Comparison of ENCODE assay signal across 10 mouse cellular contexts in the genomic region with DNA sequence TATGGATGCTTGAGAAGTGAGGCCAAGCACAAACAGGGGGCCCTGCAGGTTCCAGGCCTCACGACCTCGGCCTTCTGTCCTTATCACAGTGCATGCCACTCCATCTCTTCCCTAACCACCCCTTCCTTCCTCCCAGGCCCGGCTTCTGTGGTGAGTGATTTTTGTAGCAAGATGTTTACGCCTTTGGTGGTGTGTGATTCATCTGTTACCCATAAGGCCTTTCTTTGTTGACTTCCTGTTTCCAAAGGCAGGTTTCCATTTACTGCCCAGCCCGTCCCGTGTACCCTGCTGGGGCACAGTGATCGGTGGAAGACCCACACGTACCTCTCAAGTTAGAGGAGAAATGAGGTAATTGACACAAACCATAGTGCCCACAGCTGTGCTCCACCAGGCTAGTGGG. TPM values are rescaled to one million over a fixed set of nuclear protein-coding genes. Genes with fewer than 3 reads are reported as not detected.
DNase-seq lines count a peak whose midpoint lies in the region; ATAC-seq and TF ChIP-seq lines count a peak whose summit lies in the region.
"Had no signal": no experiment of that assay in that cellular context is flagged by ENCODE, and none has a peak within 500 bp of the region (broad histone marks: within the 10 kb centered on the region; RNA-seq: fewer than 3 reads in every experiment).

No protein-coding gene starts in this region.

- H3K27ac ChIP-seq in kidney, adult 2 months (ENCODE audit: insufficient read depth, low read depth, low read length), result peak overlapping the region; percentile 65
- no peak overlapping the region for H3K27ac ChIP-seq in kidney, embryonic 14.5 days (ENCODE audit: low read depth, low read length)
- no peak overlapping the region for H3K27ac ChIP-seq in kidney, postnatal 0 days
- H3K27ac ChIP-seq in forebrain, postnatal 0 days (ENCODE audit: low read depth, low read length), result no peak overlapping the region
- H3K27ac ChIP-seq in hindbrain, embryonic 12.5 days, result no peak overlapping the region
- H3K27ac ChIP-seq: hindbrain, embryonic 15.5 days; stomach, embryonic 15.5 days had no signal

- no peaks in the 10 kb centered on the region for H3K36me3 ChIP-seq in kidney, adult 2 months (ENCODE audit: control insufficient read depth, insufficient read depth, low read length)
- no peaks in the 10 kb centered on the region for H3K36me3 ChIP-seq in kidney, embryonic 14.5 days (ENCODE audit: control insufficient read depth, insufficient read depth, low read length)
- no peaks in the 10 kb centered on the region for H3K36me3 ChIP-seq in kidney, postnatal 0 days (ENCODE audit: insufficient read depth, low read length)
- H3K36me3 ChIP-seq in forebrain, postnatal 0 days (ENCODE audit: insufficient read depth), result no peaks in the 10 kb centered on the region
- H3K36me3 ChIP-seq in hindbrain, embryonic 12.5 days, result no peaks in the 10 kb centered on the region
- H3K36me3 ChIP-seq: hindbrain, embryonic 15.5 days; stomach, embryonic 15.5 days had no signal

- 65% methylated on average over 8 of the region's 8 CpGs for WGBS in kidney, adult 2 months
- 70% methylated on average over 8 of the region's 8 CpGs for WGBS in kidney, embryonic 14.5 days
- 61% methylated on average over 8 of the region's 8 CpGs for WGBS in kidney, postnatal 0 days
- 81% methylated on average over 8 of the region's 8 CpGs for WGBS in forebrain, postnatal 0 days
- WGBS in hindbrain, embryonic 12.5 days, result 74% methylated on average over 8 of the region's 8 CpGs

- no peak for ATAC-seq in kidney, embryonic 14.5 days (ENCODE audit: low FRiP score, low TSS enrichment)
- no peak for ATAC-seq in kidney, postnatal 0 days (replicated peaks; ENCODE audit: low FRiP score, low read depth)
- ATAC-seq in megakaryocyte, adult 5-6 weeks (ENCODE audit: poor library complexity, severe bottlenecking), result peak; percentile 94
- no peak for ATAC-seq in forebrain, postnatal 0 days
- ATAC-seq in hindbrain, embryonic 12.5 days (ENCODE audit: low FRiP score), result no peak
- no peak for ATAC-seq in cerebellum, adult (ENCODE audit: insufficient number of reproducible peaks, low FRiP score, low TSS enrichment)

- no peak overlapping the region for H3K9ac ChIP-seq in kidney, embryonic 14.5 days (ENCODE audit: low read depth, low read length)
- H3K9ac ChIP-seq in kidney, postnatal 0 days (ENCODE audit: low read depth, low read length), result no peak overlapping the region
- no peak overlapping the region for H3K9ac ChIP-seq in forebrain, postnatal 0 days
- no peak overlapping the region for H3K9ac ChIP-seq in hindbrain, embryonic 12.5 days
- H3K9ac ChIP-seq: hindbrain, embryonic 15.5 days; stomach, embryonic 15.5 days had no signal

- TF ChIP-seq CTCF in kidney, adult 2 months (conservative IDR thresholded peaks at IDR 0.05; ENCODE audit: insufficient read depth, insufficient read length, low read depth, low read length), result no peak
- TF ChIP-seq CTCF in kidney, postnatal 0 days (IDR thresholded peaks at IDR 0.05; ENCODE audit: low read depth), result no peak
- no peak for TF ChIP-seq CTCF in forebrain, postnatal 0 days (IDR thresholded peaks at IDR 0.05; ENCODE audit: low read depth)

- no peak overlapping the region for H3K4me3 ChIP-seq in kidney, adult 2 months (ENCODE audit: insufficient read depth, low read depth, low read length)
- no peak overlapping the region for H3K4me3 ChIP-seq in kidney, embryonic 14.5 days (ENCODE audit: low read length)
- no peak overlapping the region for H3K4me3 ChIP-seq in kidney, postnatal 0 days (replicated peaks; ENCODE audit: low read depth, low read length)
- no peak overlapping the region for H3K4me3 ChIP-seq in forebrain, postnatal 0 days (ENCODE audit: low read depth, low read length)
- H3K4me3 ChIP-seq in hindbrain, embryonic 12.5 days, result no peak overlapping the region
- H3K4me3 ChIP-seq: hindbrain, embryonic 15.5 days; stomach, embryonic 15.5 days had no signal

- TF ChIP-seq POLR2A in kidney, adult 2 months (IDR thresholded peaks at IDR 0.05; ENCODE audit: low read depth, low read length), result no peak

- no peaks in the 10 kb centered on the region for H3K27me3 ChIP-seq in kidney, adult 2 months (replicated peaks; ENCODE audit: control insufficient read depth, insufficient read depth, low read length)
- no peaks in the 10 kb centered on the region for H3K27me3 ChIP-seq in kidney, embryonic 14.5 days (ENCODE audit: control insufficient read depth, insufficient read depth, low read length)
- no peaks in the 10 kb centered on the region for H3K27me3 ChIP-seq in kidney, postnatal 0 days (ENCODE audit: insufficient read depth, low read length)
- no peaks in the 10 kb centered on the region; the same call in 1 of the 2 replicates for H3K27me3 ChIP-seq in forebrain, postnatal 0 days (ENCODE audit: insufficient read depth, low read length)
- H3K27me3 ChIP-seq in hindbrain, embryonic 12.5 days, result no peaks in the 10 kb centered on the region
- H3K27me3 ChIP-seq: hindbrain, embryonic 15.5 days; stomach, embryonic 15.5 days had no signal

- no peaks in the 10 kb centered on the region for H3K9me3 ChIP-seq in kidney, embryonic 14.5 days (ENCODE audit: control insufficient read depth, low read length)
- H3K9me3 ChIP-seq in kidney, postnatal 0 days (replicated peaks; ENCODE audit: low read length), result no peaks in the 10 kb centered on the region
- H3K9me3 ChIP-seq in forebrain, postnatal 0 days (ENCODE audit: low read length), result no peaks in the 10 kb centered on the region
- H3K9me3 ChIP-seq in hindbrain, embryonic 12.5 days (replicated peaks), result no peaks in the 10 kb centered on the region
- H3K9me3 ChIP-seq: hindbrain, embryonic 15.5 days; stomach, embryonic 15.5 days had no signal

- H3K4me2 ChIP-seq in kidney, embryonic 14.5 days (replicated peaks; ENCODE audit: low read depth, low read length), result no peak overlapping the region
- no peak overlapping the region for H3K4me2 ChIP-seq in kidney, postnatal 0 days (ENCODE audit: low read length)
- no peak overlapping the region for H3K4me2 ChIP-seq in forebrain, postnatal 0 days (ENCODE audit: low read depth)
- H3K4me2 ChIP-seq in hindbrain, embryonic 12.5 days (replicated peaks), result no peak overlapping the region
- H3K4me2 ChIP-seq: hindbrain, embryonic 15.5 days; stomach, embryonic 15.5 days had no signal

- H3K4me1 ChIP-seq in kidney, adult 2 months (ENCODE audit: control insufficient read depth, insufficient read depth, low read length), result no peaks in the 10 kb centered on the region
- peaks cover 12% of the 10 kb centered on the region; the same call in 1 of the 2 replicates for H3K4me1 ChIP-seq in kidney, embryonic 14.5 days (ENCODE audit: control insufficient read depth, insufficient read depth, low read length)
- no peaks in the 10 kb centered on the region for H3K4me1 ChIP-seq in kidney, postnatal 0 days (replicated peaks; ENCODE audit: insufficient read depth, low read length)
- H3K4me1 ChIP-seq in forebrain, postnatal 0 days (ENCODE audit: insufficient read depth), result no peaks in the 10 kb centered on the region
- peaks cover 9% of the 10 kb centered on the region; the same call in 1 of the 2 replicates for H3K4me1 ChIP-seq in hindbrain, embryonic 12.5 days

- peak; percentile 65 for DNase-seq in kidney, adult 2 months
- peak; percentile 37 for DNase-seq in kidney, postnatal 0 days (ENCODE audit: low spot score)
- DNase-seq in thymus, postnatal 25 days, result peak; percentile 39
- no peak for DNase-seq in forebrain, postnatal 0 days

RNA-seq across cellular contexts. Expression of gene Fam187b, which starts 29.1 kb away (rescaled TPM):
- 9.1 and 12.7 TPM in 2 replicates for polyA plus RNA-seq in kidney, adult 2 months (2012; rRNA removed)
- polyA plus RNA-seq in kidney, embryonic 14.5 days (2014; fragmentation: Nextera tagmentation; extraction: Ambion mirVana), result 5.3 TPM in 2 replicates
- 8.9 and 9.2 TPM in 2 replicates for polyA plus RNA-seq in kidney, postnatal 0 days (2015; fragmentation: Nextera tagmentation; extraction: Ambion mirVana)
- total RNA-seq in megakaryocyte, adult 5-6 weeks (2015), result 1.4 and 1.9 TPM in 2 replicates
- total RNA-seq in megakaryocyte, adult 5-6 weeks (2017), result 0.51 and 0.77 TPM in 2 replicates
- 0.08 and 0.48 TPM in 2 replicates for total RNA-seq in forebrain, postnatal 0 days (2014; rRNA removed)
- 0.50 and 0.78 TPM in 2 replicates for polyA plus RNA-seq in forebrain, postnatal 0 days (2015; fragmentation: Nextera tagmentation; extraction: Ambion mirVana)
- polyA plus RNA-seq in hindbrain, embryonic 12.5 days (2016; fragmentation: Nextera tagmentation; extraction: Ambion mirVana), result 0.89 and 1.4 TPM in 2 replicates

RNA-seq across cellular contexts. Expression of gene Lsr, which starts 29.4 kb away (rescaled TPM):
- 60.7 and 70.2 TPM in 2 replicates for polyA plus RNA-seq in kidney, adult 2 months (2012; rRNA removed)
- polyA plus RNA-seq in kidney, embryonic 14.5 days (2014; fragmentation: Nextera tagmentation; extraction: Ambion mirVana), result 48.5 and 57.1 TPM in 2 replicates
- 58.4 and 60.6 TPM in 2 replicates for polyA plus RNA-seq in kidney, postnatal 0 days (2015; fragmentation: Nextera tagmentation; extraction: Ambion mirVana)
- total RNA-seq in megakaryocyte, adult 5-6 weeks (2015), result 4.3 and 7.3 TPM in 2 replicates
- 4.7 and 6.1 TPM in 2 replicates for total RNA-seq in megakaryocyte, adult 5-6 weeks (2017)
- total RNA-seq in forebrain, postnatal 0 days (2014; rRNA removed), result 17.6 and 19.3 TPM in 2 replicates
- 25.1 and 25.9 TPM in 2 replicates for polyA plus RNA-seq in forebrain, postnatal 0 days (2015; fragmentation: Nextera tagmentation; extraction: Ambion mirVana)
- polyA plus RNA-seq in hindbrain, embryonic 12.5 days (2016; fragmentation: Nextera tagmentation; extraction: Ambion mirVana), result 16.6 and 20.2 TPM in 2 replicates

RNA-seq across cellular contexts. Expression of gene Fxyd5, which starts 39.6 kb away (rescaled TPM):
- 37.2 and 54.2 TPM in 2 replicates for polyA plus RNA-seq in kidney, adult 2 months (2012; rRNA removed)
- polyA plus RNA-seq in kidney, embryonic 14.5 days (2014; fragmentation: Nextera tagmentation; extraction: Ambion mirVana), result 23.3 and 25.8 TPM in 2 replicates
- polyA plus RNA-seq in kidney, postnatal 0 days (2015; fragmentation: Nextera tagmentation; extraction: Ambion mirVana), result 31.5 and 35.9 TPM in 2 replicates
- 1,077 and 1,092 TPM in 2 replicates for total RNA-seq in megakaryocyte, adult 5-6 weeks (2015)
- 807 and 874 TPM in 2 replicates for total RNA-seq in megakaryocyte, adult 5-6 weeks (2017)
- 10.9 and 19.9 TPM in 2 replicates for total RNA-seq in forebrain, postnatal 0 days (2014; rRNA removed)
- polyA plus RNA-seq in forebrain, postnatal 0 days (2015; fragmentation: Nextera tagmentation; extraction: Ambion mirVana), result 25.1 and 30.4 TPM in 2 replicates
- 9.6 and 10.4 TPM in 2 replicates for polyA plus RNA-seq in hindbrain, embryonic 12.5 days (2016; fragmentation: Nextera tagmentation; extraction: Ambion mirVana)

RNA-seq across cellular contexts. Expression of gene Usf2, which starts 46.0 kb away (rescaled TPM):
- polyA plus RNA-seq in kidney, adult 2 months (2012; rRNA removed), result 118 and 124 TPM in 2 replicates
- polyA plus RNA-seq in kidney, embryonic 14.5 days (2014; fragmentation: Nextera tagmentation; extraction: Ambion mirVana), result 21.1 and 29.2 TPM in 2 replicates
- 21.9 and 22.3 TPM in 2 replicates for polyA plus RNA-seq in kidney, postnatal 0 days (2015; fragmentation: Nextera tagmentation; extraction: Ambion mirVana)
- total RNA-seq in megakaryocyte, adult 5-6 weeks (2015), result 145 and 150 TPM in 2 replicates
- total RNA-seq in megakaryocyte, adult 5-6 weeks (2017), result 193 and 226 TPM in 2 replicates
- total RNA-seq in forebrain, postnatal 0 days (2014; rRNA removed), result 81.4 and 93.9 TPM in 2 replicates
- polyA plus RNA-seq in forebrain, postnatal 0 days (2015; fragmentation: Nextera tagmentation; extraction: Ambion mirVana), result 18.9 and 22.6 TPM in 2 replicates
- 29.7 and 32.7 TPM in 2 replicates for polyA plus RNA-seq in hindbrain, embryonic 12.5 days (2016; fragmentation: Nextera tagmentation; extraction: Ambion mirVana)

RNA-seq across cellular contexts. Expression of gene Fxyd7, which starts 48.6 kb away (rescaled TPM):
- 1.8 and 2.2 TPM in 2 replicates for polyA plus RNA-seq in kidney, adult 2 months (2012; rRNA removed)
- 8.0 and 9.5 TPM in 2 replicates for polyA plus RNA-seq in kidney, embryonic 14.5 days (2014; fragmentation: Nextera tagmentation; extraction: Ambion mirVana)
- polyA plus RNA-seq in kidney, postnatal 0 days (2015; fragmentation: Nextera tagmentation; extraction: Ambion mirVana), result 6.1 and 8.5 TPM in 2 replicates
- total RNA-seq in megakaryocyte, adult 5-6 weeks (2015), result not detected in 2 replicates
- total RNA-seq in megakaryocyte, adult 5-6 weeks (2017), result 0.51 TPM in 1 of 2 replicates, not detected in the other
- 74.3 and 92.0 TPM in 2 replicates for total RNA-seq in forebrain, postnatal 0 days (2014; rRNA removed)
- 167 and 231 TPM in 2 replicates for polyA plus RNA-seq in forebrain, postnatal 0 days (2015; fragmentation: Nextera tagmentation; extraction: Ambion mirVana)
- polyA plus RNA-seq in hindbrain, embryonic 12.5 days (2016; fragmentation: Nextera tagmentation; extraction: Ambion mirVana), result 26.3 and 29.8 TPM in 2 replicates
